Mouse (Mus musculus) megakaryocyte, embryonic 14.5 days (primary cell): ENCODE results near the gene Pmpca.

Experiments
- FLI1 ChIP-seq: IDR thresholded peaks from 2 replicates; pipeline ENCODE4 v1.6.1; 2012; ENCODE audit warnings: low read length, inconsistent platforms, mixed read lengths
- GATA1 ChIP-seq: IDR thresholded peaks from 3 replicates; pipeline ENCODE4 v1.6.1; 2012; ENCODE audit warnings: mixed read lengths, low read length, inconsistent platforms, borderline replicate concordance

- TF ChIP-seq FLI1 (no peak), GATA1 (no peak)
Measured at GRCm38 (mm10) chr2:26353066-26353980, 35.8 kb upstream of the Pmpca start.
